Mouse (Mus musculus) lung, adult 2 months (tissue): ENCODE results near the gene Gm17467. TPM values are rescaled to one million over a fixed set of nuclear protein-coding genes. Genes with fewer than 3 reads are reported as not detected.
"Not testable (repeated sequence)": the region's sequence is repeated elsewhere in the genome, so short reads cannot be mapped to it uniquely, and the experiment has no call there.

Source experiments
- DNase-seq: peaks from one replicate; pipeline ENCODE4 v3.0.0; 2022
- H3K4me1 ChIP-seq: fragments of 200-500 bp; 2 replicates; pipeline ENCODE4 v1.6.1; 2011; ENCODE audit warnings: low read length; ENCODE audit not compliant: control insufficient read depth, insufficient read depth
- H3K4me3 ChIP-seq: fragments of 200-500 bp; replicated peaks from 2 replicates; pipeline ENCODE3; 2011; ENCODE audit warnings: low read depth, mild to moderate bottlenecking, control low read depth, low read length; ENCODE audit errors: extremely low read depth
- WGBS: fragments of 180-500 bp; shearing (Covaris S2); methylation state at CpG from one replicate; pipeline ENCODE4 v1.1.7; 2018; 5-methylcytosine and 5-hydroxymethylcytosine counted together
- polyA plus RNA-seq: library from polyadenylated mRNA; depleted of rRNA; stranded (reverse); fragments of >200 nt; gene quantifications from 2 replicates; pipeline ENCODE4 v1.2.3, GENCODE M21; 2012; rRNA removed

Gene Gm17467
- polyA plus RNA-seq: not detected in 2 replicates

DNA sequence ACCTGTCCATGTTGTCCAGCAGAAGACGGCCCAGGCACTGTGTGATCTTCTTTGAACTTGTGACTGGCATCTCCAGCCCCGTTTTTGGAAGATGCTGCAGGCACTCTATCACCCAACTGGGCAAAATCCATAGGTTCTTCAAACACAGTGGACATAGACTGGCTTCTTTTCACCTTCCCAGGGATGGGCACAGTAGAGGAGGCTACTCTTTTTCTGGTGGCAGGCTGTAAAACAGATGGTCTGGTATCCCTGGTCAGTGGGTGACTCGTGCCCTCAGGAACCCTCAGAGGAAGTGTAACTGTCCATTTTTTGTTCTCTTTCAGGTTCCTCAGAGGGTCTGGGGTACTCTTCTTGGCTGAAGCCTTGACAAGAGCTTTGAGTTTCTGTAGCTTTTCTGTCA, at the start of gene Gm17467:
Gene Gm17467 (minus strand): TSS at position 101 of the 400 bp plus-strand sequence.
- not testable (repeated sequence) for H3K4me1 ChIP-seq, DNase-seq, H3K4me3 ChIP-seq
- whole genome bisulfite sequencing: no CpG with 5 or more reads among the region's 3 CpGs

Other genes with a start within 250 kb of the Gm17467 start
- gene Cldn34c2, start 123.1 kb downstream of the Gm17467 start, polyA plus RNA-seq: not detected in 2 replicates
- gene Cldn34c3, start 88.9 kb upstream of the Gm17467 start, polyA plus RNA-seq: not detected in 2 replicates